Mouse (Mus musculus) kidney, postnatal 14 days (tissue): ENCODE results near the gene Son.
"Not testable (repeated sequence)": the region's sequence is repeated elsewhere in the genome, so short reads cannot be mapped to it uniquely, and the experiment has no call there.

Experiments
- DNase-seq: peaks from one replicate; pipeline ENCODE4 v3.0.0; 2022; ENCODE audit warnings: mixed read lengths

Gene Son

DNA sequence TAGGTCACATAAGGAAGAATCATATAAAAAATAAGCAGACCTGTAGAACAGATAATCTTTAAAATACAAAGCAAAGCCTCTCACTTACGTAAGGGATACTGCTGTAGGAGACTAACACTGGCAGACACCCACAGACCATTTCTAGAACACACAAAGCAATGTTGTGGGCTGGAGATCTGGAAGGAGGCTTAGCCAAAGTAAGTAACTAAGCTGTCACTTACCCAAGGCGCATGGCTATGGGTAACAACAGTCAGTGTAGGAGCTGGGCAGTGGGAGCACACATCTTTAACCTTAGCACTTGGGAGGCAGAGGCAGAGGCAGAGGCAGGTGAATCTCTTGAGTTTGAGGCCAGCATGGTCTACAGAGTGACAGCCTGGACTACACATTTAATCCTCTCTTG, 7.7 kb upstream of the Son start:
- DNase-seq: no peak

DNA sequence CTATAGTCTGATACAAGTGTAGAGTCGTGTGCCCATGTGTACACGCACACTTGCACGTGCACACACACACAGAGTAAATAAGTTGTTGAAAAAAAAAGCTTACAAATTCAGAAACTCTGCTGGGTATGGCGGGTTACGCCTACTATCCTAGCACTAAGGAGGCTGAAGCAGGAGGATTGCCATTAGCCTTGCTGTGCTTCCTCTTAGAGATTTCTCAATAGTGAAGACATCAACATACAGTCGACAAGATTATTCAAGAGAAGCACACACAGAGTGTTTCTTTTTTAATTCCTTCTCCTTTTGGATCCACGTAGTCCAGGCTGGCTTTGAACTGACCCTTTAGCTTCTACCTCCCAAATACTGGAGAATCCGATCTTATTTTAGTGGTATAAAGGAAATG, 7.1 kb upstream of the Son start:
- DNase-seq: no peak

- DNase-seq: no peak
Measured at GRCm38 (mm10) chr16:91644901-91645300, 2.4 kb upstream of the Son start.

DNA sequence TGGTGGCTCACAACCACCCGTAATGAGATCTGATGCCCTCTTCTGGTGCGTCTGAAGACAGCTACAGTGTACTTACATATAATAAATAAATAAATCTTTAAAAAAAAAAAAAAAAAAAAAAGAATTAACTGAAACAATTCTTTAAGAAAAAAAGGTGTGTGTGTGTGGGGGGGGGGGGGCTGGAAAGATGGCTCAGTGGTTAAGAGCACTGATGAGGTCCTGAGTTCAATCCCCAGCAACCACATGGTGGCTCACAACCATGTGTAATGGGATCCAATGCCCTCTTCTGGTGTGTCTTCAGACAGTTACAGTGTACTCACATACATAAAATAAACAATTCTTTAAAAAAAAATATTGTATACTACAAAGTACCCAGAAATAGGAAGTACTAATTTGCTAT, 1.9 kb upstream of the Son start:
- not testable (repeated sequence) for DNase-seq

GRCm38 (mm10) chr16:91645995-91646602, 1.2 kb upstream of the Son start:
- no peak for DNase-seq

DNA sequence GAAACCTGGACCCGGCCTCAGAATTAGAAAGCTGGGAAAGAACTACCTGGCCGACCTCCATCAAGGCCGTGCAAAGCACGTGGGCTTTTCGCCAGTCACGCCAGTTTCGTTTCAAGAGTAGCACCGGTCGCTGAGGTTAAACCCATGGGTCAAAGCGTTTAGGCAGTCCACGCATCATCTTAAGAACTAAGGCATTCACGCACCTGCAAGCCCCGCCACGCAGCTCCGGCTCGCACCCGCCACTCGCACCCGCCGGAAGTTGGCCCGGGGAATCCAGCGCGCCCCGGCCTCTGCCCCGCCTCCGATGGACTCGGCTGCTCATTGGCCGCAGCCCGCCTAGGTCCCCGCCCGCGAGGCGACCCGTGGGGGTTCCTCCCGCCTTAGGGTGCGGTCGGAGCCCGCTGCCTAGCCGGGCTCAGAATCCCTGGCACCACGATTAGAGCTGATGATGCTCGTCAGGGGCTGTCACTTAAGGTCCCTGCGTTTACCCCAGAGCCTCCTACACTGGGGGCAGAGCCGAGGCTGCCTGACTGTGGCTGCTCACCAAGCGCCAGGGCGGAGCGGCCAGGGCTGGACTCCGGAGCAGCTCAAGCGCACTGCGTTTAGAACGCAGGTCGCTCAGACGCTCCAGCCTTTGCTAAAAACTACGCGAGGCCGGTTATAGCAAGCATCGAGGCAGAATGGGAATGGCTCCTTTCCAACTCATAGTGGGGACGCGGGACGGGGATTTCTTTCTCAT, 456 bp upstream of the Son start, which contains the start of gene Gart:
Gene Gart, minus strand, starts transcription at position 272 of the 739 bp plus-strand sequence.
- DNase-seq: peak; percentile 95

DNA sequence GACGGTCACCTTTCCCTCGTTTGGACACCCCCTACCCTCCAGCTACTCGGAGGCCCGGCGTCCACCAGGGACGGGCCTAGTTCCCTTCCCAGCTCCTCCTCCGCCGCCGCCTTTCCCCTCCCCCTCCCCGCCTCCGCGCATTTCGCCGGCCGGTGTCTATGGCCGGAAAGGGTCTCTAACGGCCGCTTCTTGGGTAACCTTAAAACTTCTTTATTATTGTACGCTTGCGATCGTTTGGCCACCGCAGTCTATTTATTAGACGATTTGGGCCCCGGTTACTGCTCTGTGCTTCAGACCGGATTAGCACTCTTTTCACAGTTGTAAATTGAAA, 879 bp downstream of the Son start:
- peak; percentile 89 for DNase-seq

DNA sequence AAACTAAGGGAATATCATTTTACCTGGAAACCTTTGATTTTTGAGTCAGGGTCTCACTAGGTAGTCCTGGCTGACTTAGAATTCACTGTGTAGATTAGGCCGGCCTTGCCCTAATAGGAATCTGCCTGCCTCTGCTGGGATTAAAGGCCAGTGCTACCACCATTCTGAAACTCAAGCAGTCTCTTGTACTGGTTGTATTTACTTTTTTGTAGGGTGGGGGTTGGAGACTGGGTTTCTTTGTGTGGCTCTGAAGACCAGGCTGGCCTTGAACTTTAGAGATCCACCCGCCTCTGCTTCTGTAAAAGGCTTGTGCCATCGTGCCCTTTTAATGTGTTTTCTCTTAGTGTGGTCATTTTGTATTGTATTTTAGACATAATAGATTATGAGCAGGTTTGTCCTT, 1.9 kb downstream of the Son start:
- DNase-seq: no peak

DNA sequence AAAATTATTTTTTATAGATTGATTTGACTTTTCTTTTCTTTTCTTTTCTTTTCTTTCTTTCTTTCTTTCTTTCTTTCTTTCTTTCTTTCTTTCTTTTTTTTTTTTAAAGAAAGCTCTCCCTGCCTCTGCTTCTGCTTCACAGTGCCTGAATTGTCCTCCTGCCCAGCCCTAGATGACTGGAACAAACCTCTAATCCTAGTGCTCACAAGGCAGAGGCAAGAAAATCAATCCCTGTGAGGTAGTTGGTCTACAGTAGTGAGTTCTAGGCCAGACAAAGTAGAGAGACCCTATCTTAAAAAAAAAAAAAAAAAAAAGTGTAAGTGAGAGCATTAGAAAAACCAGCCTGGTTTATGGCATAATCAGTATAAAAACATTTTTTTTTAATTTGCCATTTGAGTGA, 2.5 kb downstream of the Son start:
- no peak for DNase-seq

GRCm38 (mm10) chr16:91652191-91652590, 4.9 kb downstream of the Son start:
- DNase-seq: no peak

GRCm38 (mm10) chr16:91655285-91655684, 8.0 kb downstream of the Son start:
- no peak for DNase-seq

- no peak for DNase-seq
Measured at GRCm38 (mm10) chr16:91657285-91657684, 10.0 kb downstream of the Son start.

DNA sequence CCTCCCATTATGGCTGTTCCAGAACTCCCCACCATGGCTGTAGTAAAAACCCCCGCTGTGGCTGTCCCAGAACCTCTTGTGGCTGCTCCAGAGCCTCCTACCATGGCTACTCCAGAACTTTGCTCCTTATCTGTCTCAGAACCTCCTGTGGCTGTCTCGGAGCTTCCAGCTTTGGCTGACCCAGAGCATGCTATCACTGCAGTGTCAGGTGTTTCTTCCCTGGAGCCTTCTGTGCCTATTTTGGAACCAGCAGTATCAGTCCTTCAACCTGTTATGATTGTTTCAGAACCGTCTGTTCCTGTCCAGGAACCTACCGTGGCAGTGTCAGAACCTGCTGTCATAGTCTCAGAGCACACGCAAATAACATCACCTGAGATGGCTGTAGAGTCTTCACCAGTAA, 11.2 kb downstream of the Son start:
- no peak for DNase-seq

GRCm38 (mm10) chr16:91659798-91660197, 12.5 kb downstream of the Son start:
- no peak for DNase-seq

DNA sequence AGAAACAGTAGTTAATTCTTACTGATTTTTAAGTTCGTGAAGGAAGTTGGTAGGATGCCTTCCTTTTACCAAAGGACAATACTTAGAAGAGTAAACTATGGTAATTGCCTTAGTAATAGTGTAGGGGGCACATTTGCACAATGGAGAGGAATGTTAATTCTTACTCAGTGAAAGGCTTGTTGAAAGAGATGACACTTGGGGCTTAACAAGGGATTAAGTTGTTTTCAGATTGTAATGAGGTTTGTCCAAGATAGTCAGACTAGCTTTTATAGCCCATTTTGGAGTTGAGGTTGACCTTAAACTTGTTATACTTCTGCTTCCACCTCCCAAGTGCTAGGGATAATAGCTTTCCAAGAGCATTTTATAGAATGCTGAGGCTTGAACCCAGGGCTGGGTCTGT, 14.1 kb downstream of the Son start:
- no peak for DNase-seq

DNA sequence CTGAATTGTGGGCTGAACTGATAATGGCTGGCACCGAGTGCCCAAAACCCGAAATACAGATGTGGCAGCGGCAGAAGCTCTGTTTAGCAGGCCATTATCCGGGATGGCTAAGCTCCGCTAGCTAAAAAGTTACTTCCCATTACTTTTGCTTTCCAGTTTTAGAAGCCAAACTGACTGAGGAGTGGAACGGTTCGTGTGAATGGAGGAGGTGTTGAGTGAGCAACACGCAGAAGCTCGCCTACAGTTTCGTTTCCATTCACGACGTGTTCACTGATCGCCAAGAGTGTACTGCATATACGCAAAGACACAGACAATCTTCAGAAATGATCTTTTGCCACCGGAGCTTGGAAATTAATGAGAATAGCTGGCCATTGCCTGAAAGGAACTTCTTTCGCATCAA, 15.0 kb downstream of the Son start:
- no peak for DNase-seq

DNA sequence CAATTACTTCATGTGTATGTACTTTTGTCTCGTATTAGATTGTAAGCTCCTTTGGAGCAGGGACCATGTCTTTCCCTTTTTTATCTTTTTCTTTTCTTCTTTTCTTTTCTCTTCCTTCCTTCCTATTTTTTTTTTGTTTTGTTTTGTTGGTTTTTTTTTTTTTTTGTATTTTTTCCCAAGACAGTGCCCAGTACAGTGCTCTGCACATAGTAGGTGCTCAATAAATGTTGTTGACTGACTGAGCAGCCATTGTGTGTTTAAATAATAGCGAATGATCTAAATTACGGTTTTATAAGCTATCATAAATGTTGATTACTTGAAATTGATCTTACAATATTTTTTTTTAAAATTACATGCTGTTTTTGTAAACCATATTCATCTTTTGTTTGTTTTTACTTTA, 16.5 kb downstream of the Son start:
- no peak for DNase-seq

DNA sequence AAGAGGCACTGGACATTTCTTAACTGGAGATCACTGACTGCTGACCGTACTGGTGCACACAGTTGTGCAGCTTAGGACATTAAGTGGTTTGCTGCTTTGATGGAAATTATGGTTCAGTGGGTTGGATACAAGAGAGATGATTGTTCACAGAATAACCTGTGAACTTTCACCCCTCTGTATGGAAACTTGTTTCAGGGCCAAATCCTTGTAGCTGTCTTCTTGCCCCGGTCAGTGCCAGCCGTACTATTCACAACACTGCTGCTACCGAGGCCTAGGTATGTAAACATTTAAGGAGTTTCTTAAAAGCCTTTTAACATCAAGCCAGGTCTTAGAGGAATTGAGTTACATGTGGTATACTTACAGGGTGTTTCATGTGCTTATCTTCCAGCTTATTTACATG, 27.2 kb downstream of the Son start:
- peak; percentile 26 for DNase-seq

- DNase-seq: no peak
Measured at GRCm38 (mm10) chr16:91678147-91678911, 31.0 kb downstream of the Son start.

- no peak for DNase-seq
Measured at GRCm38 (mm10) chr16:91680656-91681055, 33.4 kb downstream of the Son start.

DNA sequence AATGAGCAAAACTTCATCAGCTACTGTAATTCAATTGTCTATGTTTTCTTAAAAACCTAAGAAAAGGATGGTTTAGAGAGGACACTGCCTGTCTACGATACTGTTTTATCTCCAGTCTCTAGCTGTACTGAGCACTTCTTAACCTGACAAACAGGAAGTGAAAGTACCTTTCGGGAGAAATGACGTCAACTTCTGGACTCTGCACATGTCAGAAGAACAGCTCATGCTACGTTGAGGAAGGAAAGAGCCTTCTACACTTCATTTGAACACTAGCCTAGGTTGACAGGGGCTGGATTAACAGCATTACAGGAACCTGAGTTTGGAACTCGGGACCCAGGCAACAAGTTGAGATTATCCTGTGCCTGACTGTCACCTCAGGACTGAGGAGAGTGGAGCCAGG, 38.2 kb downstream of the Son start:
- DNase-seq: no peak

GRCm38 (mm10) chr16:91686369-91686768, 39.1 kb downstream of the Son start:
- no peak for DNase-seq

GRCm38 (mm10) chr16:91688023-91688618, 40.8 kb downstream of the Son start:
- DNase-seq: no peak
